Mouse (Mus musculus) embryo, embryonic 11.5 days (tissue): ENCODE data around the gene Procr.

Experiments used
- DNase-seq: peaks from one replicate; pipeline ENCODE4 v3.0.0-alpha.2; 2012; ENCODE audit warnings: low read depth, low spot score

Procr gene

GRCm38 (mm10) chr2:155802761-155803160 is 51.8 kb downstream of the Procr start:
- DNase-seq, result no peak

GRCm38 (mm10) chr2:155804053-155804452 is 53.1 kb downstream of the Procr start:
- no peak for DNase-seq
